Mouse (Mus musculus) CH12.LX (cell line): ENCODE results near the gene Maea. TPM values are rescaled to one million over a fixed set of nuclear protein-coding genes. Genes with fewer than 3 reads are reported as not detected.

Source experiments
- DNase-seq: peaks from one replicate; pipeline ENCODE4 v3.0.0-alpha.2; 2013; ENCODE audit errors: extremely low read depth
- H3K27ac ChIP-seq: 2 replicates; pipeline ENCODE4 v1.5.1; 2012; ENCODE audit warnings: low read depth, mild to moderate bottlenecking, control low read depth, moderate library complexity; ENCODE audit not compliant: insufficient read depth
- H3K27me3 ChIP-seq: replicated peaks from 2 replicates; pipeline ENCODE3; 2012; ENCODE audit warnings: inconsistent platforms
- H3K36me3 ChIP-seq, 2 experiments: replicated peaks in 1 of 2; 2 replicates each; pipeline versions ENCODE3 to v1.6.1; 2012; ENCODE audit warnings: inconsistent platforms in 1 of 2, low read length in 1 of 2, mild to moderate bottlenecking in 1 of 2, mixed read lengths in 1 of 2, moderate library complexity in 1 of 2; ENCODE audit not compliant: control insufficient read depth in 1 of 2, insufficient read depth in 1 of 2
- H3K4me1 ChIP-seq, 2 experiments: 2 replicates each; pipeline ENCODE4 v1.6.1; 2012; ENCODE audit warnings: inconsistent platforms in 1 of 2, moderate library complexity in 1 of 2; ENCODE audit not compliant: insufficient read depth in 2 of 2, control insufficient read depth in 1 of 2
- H3K4me2 ChIP-seq: 2 replicates; pipeline ENCODE4 v1.6.1; 2012; ENCODE audit warnings: low read depth, mild to moderate bottlenecking, control low read depth; ENCODE audit not compliant: poor library complexity, insufficient read depth, severe bottlenecking
- H3K4me3 ChIP-seq, 3 experiments: fragments of 150-350 bp in 1 of 3; sonication (generic) in 1 of 3; replicated peaks in 1 of 3; 2 replicates each; pipeline versions ENCODE3 to v1.5.1; 2011 to 2012; ENCODE audit warnings: low read depth in 2 of 3, low read length in 2 of 3, mild to moderate bottlenecking in 2 of 3, moderate library complexity in 2 of 3, control low read depth in 1 of 3, improper control_type of control experiment in 1 of 3, inconsistent platforms in 1 of 3, mixed read lengths in 1 of 3; ENCODE audit not compliant: poor library complexity in 1 of 3
- H3K79me2 ChIP-seq: replicated peaks from 2 replicates; pipeline ENCODE4 v1.6.1; 2012; ENCODE audit warnings: mild to moderate bottlenecking, moderate library complexity; ENCODE audit not compliant: control insufficient read depth, poor library complexity, insufficient read depth, severe bottlenecking; ENCODE audit errors: extremely low read depth
- H3K9ac ChIP-seq: 2 replicates; pipeline ENCODE4 v1.6.1; 2012; ENCODE audit warnings: low read depth, mild to moderate bottlenecking, control low read depth, moderate library complexity; ENCODE audit not compliant: insufficient read depth
- H3K9me3 ChIP-seq: replicated peaks from 2 replicates; pipeline ENCODE3; 2012; ENCODE audit warnings: low read length, inconsistent platforms, mixed read lengths
- BHLHE40 ChIP-seq: IDR thresholded peaks from 2 replicates; pipeline ENCODE4 v1.6.1; 2011; ENCODE audit warnings: mild to moderate bottlenecking, low read depth, low read length, improper control_type of control experiment
- CTCF ChIP-seq, 2 experiments: IDR thresholded peaks in 1 of 2; conservative IDR thresholded peaks in 1 of 2; 2 replicates each; pipeline ENCODE4 v1.5.1; 2011 to 2012; ENCODE audit warnings: low read depth in 2 of 2, low read length in 2 of 2, improper control_type of control experiment in 1 of 2, inconsistent platforms in 1 of 2, mild to moderate bottlenecking in 1 of 2, moderate library complexity in 1 of 2
- MYC ChIP-seq: IDR thresholded peaks from 2 replicates; pipeline ENCODE4 v1.6.1; 2011; ENCODE audit warnings: low read depth, mild to moderate bottlenecking, improper control_type of control experiment, low read length
- POLR2A ChIP-seq: IDR thresholded peaks from 2 replicates; pipeline ENCODE4 v1.6.1; 2011; ENCODE audit warnings: low read depth, mild to moderate bottlenecking, improper control_type of control experiment, low read length
- RAD21 ChIP-seq: IDR thresholded peaks from 2 replicates; pipeline ENCODE4 v1.6.1; 2011; ENCODE audit warnings: low read depth, mild to moderate bottlenecking, low read length, improper control_type of control experiment, moderate library complexity
- SMC3 ChIP-seq: IDR thresholded peaks from 2 replicates; pipeline ENCODE4 v1.6.1; 2011; ENCODE audit warnings: low read depth, low read length, improper control_type of control experiment
- ZC3H11A ChIP-seq: IDR thresholded peaks from 2 replicates; pipeline ENCODE4 v1.6.1; 2012; ENCODE audit warnings: low read depth, mild to moderate bottlenecking, inconsistent platforms, low read length, improper control_type of control experiment
- ZMIZ1 ChIP-seq: IDR thresholded peaks from 2 replicates; pipeline ENCODE4 v1.6.1; 2012; ENCODE audit warnings: low read depth, mild to moderate bottlenecking, inconsistent platforms, low read length, improper control_type of control experiment
- dilution Hi-C: fragments of 300-500 bp; cut with MboI; formaldehyde crosslinking; loops from 2 replicates; pipeline ENCODE4 v1.14.3; 2020; ENCODE audit warnings: low sequenced_read_pairs; ENCODE audit not compliant: extremely low pct_unique_long_range_greater_than_20kb, extremely low pct_ligation_motif_present
- in situ Hi-C: fragments of 300-500 bp; cut with MboI; formaldehyde crosslinking; loops from 3 replicates; pipeline ENCODE4 v1.14.3; 2019; ENCODE audit warnings: low sequenced_read_pairs, low pct_ligation_motif_present, low pct_unique_long_range_greater_than_20kb, mixed read lengths
- polyA plus RNA-seq: library from polyadenylated mRNA; unstranded; fragments of >175 nt; gene quantifications from 2 replicates; pipeline ENCODE4 v1.2.1, GENCODE M21; 2012; ENCODE audit warnings: low read depth; ENCODE audit not compliant: insufficient read length
- total RNA-seq, 2 experiments: library from RNA; depleted of rRNA; stranded (reverse); fragments of 300-350 nt in 1 of 2; fragments of >200 nt in 1 of 2; gene quantifications; 2 replicates each; pipeline ENCODE4 v1.2.3; 2012 to 2014

Gene Maea
- total and polyA plus RNA-seq, 3 experiments, result 75.0 to 94.2 (median 91.4) TPM

GRCm38 (mm10) chr5:33293796-33294430 is 41.4 kb upstream of the Maea start:
- no peak for TF ChIP-seq BHLHE40
- Histone ChIP-seq H3K4me1 (peaks cover 0 to 10% of the 10 kb centered on the region in 2 experiments; a peak in 1 of 4 replicates), H3K4me3 (no peak overlapping the region), H3K4me2 (no peak overlapping the region), H3K79me2 (no peaks in the 10 kb centered on the region), H3K9ac (no peak overlapping the region), H3K36me3 (peaks cover 0 to 14% of the 10 kb centered on the region in 2 experiments), H3K9me3 (no peaks in the 10 kb centered on the region), H3K27me3 (no peaks in the 10 kb centered on the region), H3K27ac (no peak overlapping the region)
- in situ Hi-C loops (no loop called here), dilution Hi-C loops (no loop called here)
- no peak for DNase-seq

- in situ Hi-C loops, result no loop called here
- no peaks in the 10 kb centered on the region for H3K79me2 ChIP-seq
Observed at GRCm38 (mm10) chr5:33297164-33297563, 38.1 kb upstream of the Maea start.

DNA sequence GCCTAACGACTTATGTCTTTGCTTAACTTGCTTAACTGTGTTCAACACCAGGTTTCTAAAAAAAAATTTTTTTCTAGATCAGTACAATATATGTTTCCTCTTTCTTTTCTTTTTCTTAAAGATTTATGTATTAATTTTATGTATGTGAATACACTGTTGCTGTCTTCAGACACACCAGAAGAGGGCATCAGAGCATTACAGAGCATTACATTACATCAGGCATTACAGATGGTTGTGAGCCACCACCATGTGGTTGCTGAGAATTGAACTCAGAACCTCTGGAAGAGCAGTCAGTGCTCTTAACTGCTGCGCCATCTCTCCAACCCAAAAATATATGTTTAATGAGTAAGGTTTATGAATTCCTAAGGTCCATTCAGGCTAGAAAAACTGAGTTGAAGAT is 33.5 kb upstream of the Maea start:
- in situ Hi-C loops, result loop anchor here (5.0 kb wide), 1 partner anchor 56 kb away; no protein-coding TSS in a partner anchor
- peak; percentile 57 for TF ChIP-seq RAD21
- peak; percentile 75 for TF ChIP-seq MYC
- no peak for TF ChIP-seq POLR2A
- 0 out of 2 replicates have a peak, but pooled peaks have one; percentile 5 for TF ChIP-seq ZC3H11A
- TF ChIP-seq BHLHE40, result no peak
- TF ChIP-seq CTCF (conservative IDR thresholded peaks at IDR 0.05 in 1 of 2, IDR thresholded peaks at IDR 0.05 in 1 of 2; ENCODE audit: low read depth in 2 of 2, low read length in 2 of 2), result peak in 1 of 2 experiments; percentile 59; a peak in 2 of 4 replicates
- TF ChIP-seq SMC3, result peak; percentile 55

More at GRCm38 (mm10) chr5:33297164-33297563, 38.1 kb upstream of the Maea start:
- Histone ChIP-seq H3K4me2 (no peak overlapping the region), H3K36me3 (peaks cover 0 to 14% of the 10 kb centered on the region in 2 experiments), H3K27ac (no peak overlapping the region), H3K4me1 (peaks cover 0 to 3% of the 10 kb centered on the region in 2 experiments; a peak in 1 of 4 replicates), H3K9ac (no peak overlapping the region), H3K27me3 (no peaks in the 10 kb centered on the region), H3K4me3 (no peak overlapping the region), H3K9me3 (no peaks in the 10 kb centered on the region)
- dilution Hi-C loops, result no loop called here
- DNase-seq, result peak; percentile 34
- peak; percentile 66 for TF ChIP-seq RAD21
- TF ChIP-seq CTCF (conservative IDR thresholded peaks at IDR 0.05 in 1 of 2, IDR thresholded peaks at IDR 0.05 in 1 of 2; ENCODE audit: low read depth in 2 of 2, low read length in 2 of 2), result peak; percentile 40 to 78
- no peak for TF ChIP-seq ZMIZ1
- TF ChIP-seq SMC3, result peak; percentile 72

More for the DNA sequence above, 33.5 kb upstream of the Maea start:
- Histone ChIP-seq H3K9me3 (no peaks in the 10 kb centered on the region), H3K27ac (no peak overlapping the region), H3K27me3 (no peaks in the 10 kb centered on the region), H3K9ac (no peak overlapping the region), H3K36me3 (peaks cover 0 to 3% of the 10 kb centered on the region in 2 experiments), H3K4me2 (no peak overlapping the region), H3K79me2 (no peaks in the 10 kb centered on the region; the same call in 1 of the 2 replicates), H3K4me3 (no peak overlapping the region), H3K4me1 (peaks cover 13 to 39% of the 10 kb centered on the region in 2 experiments)
- dilution Hi-C loops, result no loop called here
- DNase-seq, result peak; percentile 43
